Mouse (Mus musculus) heart, embryonic 11.5 days (tissue): ENCODE results near the gene Ackr1. TPM values are rescaled to one million over a fixed set of nuclear protein-coding genes. Genes with fewer than 3 reads are reported as not detected.

Source experiments
- polyA plus RNA-seq: library from polyadenylated mRNA; unstranded; fragments of >200 nt; fragmentation: Nextera tagmentation; extraction: Ambion mirVana; gene quantifications from 2 replicates; pipeline ENCODE4 v1.2.1, GENCODE M21; 2014

Ackr1 gene
- polyA plus RNA-seq, 1 experiment from 2014 or later, result 5.5 TPM

Other genes with a start within 250 kb of the Ackr1 start
- gene Olfr1408, start 196.4 kb downstream of the Ackr1 start, polyA plus RNA-seq, result not detected in 2 replicates
- gene Olfr1406, start 143.1 kb downstream of the Ackr1 start, polyA plus RNA-seq, result not detected in 2 replicates
- gene Olfr218, start 135.9 kb downstream of the Ackr1 start, polyA plus RNA-seq, result not detected in 2 replicates
- gene Olfr1404, start 121.4 kb downstream of the Ackr1 start, polyA plus RNA-seq, result not detected in 2 replicates
- gene Fcer1a, start 106.5 kb downstream of the Ackr1 start, polyA plus RNA-seq, result not detected in 2 replicates
- gene Olfr418, start 67.7 kb downstream of the Ackr1 start, polyA plus RNA-seq, result not detected in 2 replicates
- not detected in 2 replicates for gene Mptx2, start 56.0 kb downstream of the Ackr1 start, polyA plus RNA-seq
- gene Aim2, start 17.1 kb upstream of the Ackr1 start, polyA plus RNA-seq, result 1.9 and 3.1 TPM in 2 replicates
- 1.3 TPM in 2 replicates for gene Cadm3, start 33.9 kb upstream of the Ackr1 start, polyA plus RNA-seq
- 0.06 TPM in 1 of 2 replicates, not detected in the other for gene Ifi206, start 157.3 kb upstream of the Ackr1 start, polyA plus RNA-seq
- not detected in 2 replicates for gene Ifi214, start 202.2 kb upstream of the Ackr1 start, polyA plus RNA-seq